Mouse (Mus musculus) myocyte (in vitro differentiated cells): ENCODE data around the gene 6430628N08Rik.

Source experiments
- CEBPB ChIP-seq: IDR thresholded peaks from 2 replicates; pipeline ENCODE4 v1.6.1; 2011; ENCODE audit warnings: mild to moderate bottlenecking, moderate library complexity; ENCODE audit not compliant: poor library complexity, insufficient read depth, severe bottlenecking
- E2F4 ChIP-seq: IDR thresholded peaks from one replicate; pipeline ENCODE4 v1.6.1; 2011; ENCODE audit warnings: mild to moderate bottlenecking, control low read depth, moderate library complexity; ENCODE audit not compliant: insufficient read depth
- MAX ChIP-seq: IDR thresholded peaks from one replicate; pipeline ENCODE4 v1.6.1; 2011; ENCODE audit warnings: low read depth, mild to moderate bottlenecking, control low read depth
- MYOD1 ChIP-seq, 3 experiments: IDR thresholded peaks; one replicate each; pipeline ENCODE4 v1.6.1; 2011; ENCODE audit warnings: control low read depth in 2 of 3, low read depth in 2 of 3, mild to moderate bottlenecking in 2 of 3, moderate library complexity in 1 of 3; ENCODE audit not compliant: insufficient read length in 2 of 3, control insufficient read depth in 1 of 3
- MYOG ChIP-seq, 3 experiments: IDR thresholded peaks; one replicate each; pipeline ENCODE4 v1.6.1; 2011; ENCODE audit warnings: control low read depth in 2 of 3, low read depth in 2 of 3, mild to moderate bottlenecking in 2 of 3; ENCODE audit not compliant: insufficient read length in 2 of 3, control insufficient read depth in 1 of 3, insufficient read depth in 1 of 3
- POLR2A ChIP-seq: IDR thresholded peaks from one replicate; pipeline ENCODE4 v1.6.1; 2011; ENCODE audit warnings: low read depth, mild to moderate bottlenecking, control low read depth, moderate library complexity; ENCODE audit not compliant: insufficient read length
- POLR2AphosphoS2 ChIP-seq: IDR thresholded peaks from one replicate; pipeline ENCODE4 v1.6.1; 2011; ENCODE audit warnings: low read depth, control low read depth; ENCODE audit not compliant: insufficient read length
- REST ChIP-seq: IDR thresholded peaks from one replicate; pipeline ENCODE4 v1.6.1; 2011; ENCODE audit warnings: mild to moderate bottlenecking, control low read depth, moderate library complexity; ENCODE audit not compliant: insufficient read depth, insufficient read length
- SRF ChIP-seq: IDR thresholded peaks from one replicate; pipeline ENCODE4 v1.6.1; 2011; ENCODE audit warnings: low read depth; ENCODE audit not compliant: control insufficient read depth, insufficient read length
- TCF12 ChIP-seq: IDR thresholded peaks from one replicate; pipeline ENCODE4 v1.6.1; 2011; ENCODE audit warnings: mild to moderate bottlenecking, control low read depth; ENCODE audit not compliant: poor library complexity, insufficient read depth, severe bottlenecking
- TCF3 ChIP-seq: IDR thresholded peaks from one replicate; pipeline ENCODE4 v1.6.1; 2011; ENCODE audit warnings: low read depth, control low read depth; ENCODE audit not compliant: insufficient read length
- USF1 ChIP-seq: IDR thresholded peaks from one replicate; pipeline ENCODE4 v1.6.1; 2011; ENCODE audit warnings: low read depth, mild to moderate bottlenecking, control low read depth, moderate library complexity

GRCm38 (mm10) chr4:115855100-115855499 lies 35.4 kb upstream of the 6430628N08Rik start:
- no peak for TF ChIP-seq MAX
- no peak for TF ChIP-seq POLR2A
- no peak for TF ChIP-seq E2F4
- no peak for TF ChIP-seq MYOD1 (IDR thresholded peaks at IDR 0.05; ENCODE audit: control insufficient read depth in 1 of 3, insufficient read length in 2 of 3, low read depth in 2 of 3)
- TF ChIP-seq TCF12, result no peak
- no peak for TF ChIP-seq TCF3
- TF ChIP-seq CEBPB, result no peak
- TF ChIP-seq USF1, result no peak
- TF ChIP-seq SRF, result no peak
- no peak for TF ChIP-seq MYOG (IDR thresholded peaks at IDR 0.05; ENCODE audit: control insufficient read depth in 1 of 3, insufficient read depth in 1 of 3, insufficient read length in 2 of 3, low read depth in 2 of 3)
- no peak for TF ChIP-seq POLR2AphosphoS2
- no peak for TF ChIP-seq REST
